Mouse (Mus musculus) forebrain, embryonic 12.5 days (tissue): ENCODE data around the gene Rad51ap2. TPM values are rescaled to one million over a fixed set of nuclear protein-coding genes. Genes with fewer than 3 reads are reported as not detected.
A peak's percentile ranks its signal among the peaks of the same experiment; 100 is the strongest.

Experiments used
- ATAC-seq: fragments of 200-750 bp; cut with Nextera tagmentation; 2 replicates; pipeline ENCODE4 v1.8.0; 2017; ENCODE audit warnings: moderate TSS enrichment; ENCODE audit not compliant: low FRiP score
- H3K27ac ChIP-seq: fragments of 300-500 bp; sonication (generic); 2 replicates; pipeline ENCODE4 v1.5.1; 2016; ENCODE audit warnings: mild to moderate bottlenecking
- H3K27me3 ChIP-seq: fragments of 300-500 bp; sonication (generic); 2 replicates; pipeline ENCODE4 v1.6.1; 2016; ENCODE audit warnings: mild to moderate bottlenecking
- H3K36me3 ChIP-seq: fragments of 300-500 bp; sonication (generic); replicated peaks from 2 replicates; pipeline ENCODE4 v1.6.1; 2016; ENCODE audit warnings: mild to moderate bottlenecking
- H3K4me1 ChIP-seq: fragments of 300-500 bp; sonication (generic); 2 replicates; pipeline ENCODE4 v1.6.1; 2016
- H3K4me2 ChIP-seq: fragments of 300-500 bp; sonication (generic); 2 replicates; pipeline ENCODE4 v1.6.1; 2016; ENCODE audit warnings: mild to moderate bottlenecking, moderate library complexity
- H3K4me3 ChIP-seq: fragments of 300-500 bp; sonication (generic); replicated peaks from 2 replicates; pipeline ENCODE4 v1.5.1; 2016; ENCODE audit warnings: mild to moderate bottlenecking
- H3K9ac ChIP-seq: fragments of 300-500 bp; sonication (generic); 2 replicates; pipeline ENCODE4 v1.6.1; 2016; ENCODE audit warnings: mild to moderate bottlenecking
- H3K9me3 ChIP-seq: fragments of 300-500 bp; sonication (generic); 2 replicates; pipeline ENCODE4 v1.6.1; 2016
- WGBS: fragments of 180-500 bp; shearing (Covaris S2); methylation state at CpG from one replicate; pipeline ENCODE4 v1.1.7; 2016; 5-methylcytosine and 5-hydroxymethylcytosine counted together
- polyA plus RNA-seq: library from polyadenylated mRNA; unstranded; fragments of >200 nt; fragmentation: Nextera tagmentation; extraction: Ambion mirVana; gene quantifications from 2 replicates; pipeline ENCODE4 v1.2.1, GENCODE M21; 2016

Rad51ap2 gene
- polyA plus RNA-seq = 0.23 and 0.41 TPM in 2 replicates

- Histone ChIP-seq H3K27me3 (no peaks in the 10 kb centered on the region), H3K4me3 (peak within 1 kb of the TSS; percentile 57), H3K4me1 (no peaks in the 10 kb centered on the region), H3K9me3 (no peaks in the 10 kb centered on the region), H3K27ac (no peak within 1 kb of the TSS), H3K9ac (peak within 1 kb of the TSS; percentile 61), H3K4me2 (peak within 1 kb of the TSS; percentile 88), H3K36me3 (no peaks in the 10 kb centered on the region)
- WGBS = under 1% methylated on average over 37 of the region's 40 CpGs
- ATAC-seq = peak; percentile 100
Observed at GRCm38 (mm10) chr12:11455549-11456194, at the start of gene Rad51ap2. Gene Rad51ap2 (plus strand): TSS chr12:11456079.

- Histone ChIP-seq H3K4me3 (no peak overlapping the region), H3K36me3 (no peaks in the 10 kb centered on the region), H3K27me3 (no peaks in the 10 kb centered on the region), H3K27ac (no peak overlapping the region), H3K4me2 (no peak overlapping the region), H3K9me3 (no peaks in the 10 kb centered on the region), H3K9ac (no peak overlapping the region), H3K4me1 (no peaks in the 10 kb centered on the region)
- WGBS = 91% methylated on average over 4 of the region's 4 CpGs
- ATAC-seq = no peak
Observed at GRCm38 (mm10) chr12:11407679-11408078, 48.2 kb upstream of the Rad51ap2 start.

GRCm38 (mm10) chr12:11418112-11418511, 37.8 kb upstream of the Rad51ap2 start:
- no peaks in the 10 kb centered on the region for H3K4me1 ChIP-seq
- H3K4me3 ChIP-seq = no peak overlapping the region
- H3K4me2 ChIP-seq = no peak overlapping the region
- no peak for ATAC-seq
- H3K36me3 ChIP-seq = no peaks in the 10 kb centered on the region
- H3K9ac ChIP-seq = no peak overlapping the region
- H3K9me3 ChIP-seq = no peaks in the 10 kb centered on the region
- H3K27ac ChIP-seq = no peak overlapping the region
- no peaks in the 10 kb centered on the region for H3K27me3 ChIP-seq
- WGBS = 89% methylated on average over 6 of the region's 6 CpGs

- ATAC-seq = no peak
- Histone ChIP-seq H3K4me1 (no peaks in the 10 kb centered on the region), H3K27me3 (no peaks in the 10 kb centered on the region), H3K36me3 (no peaks in the 10 kb centered on the region), H3K4me3 (no peak overlapping the region), H3K9ac (no peak overlapping the region), H3K27ac (no peak overlapping the region), H3K9me3 (no peaks in the 10 kb centered on the region), H3K4me2 (no peak overlapping the region)
- WGBS = 73% methylated on average over 4 of the region's 4 CpGs
Observed at GRCm38 (mm10) chr12:11427396-11427795, 28.5 kb upstream of the Rad51ap2 start.

- no peaks in the 10 kb centered on the region for H3K36me3 ChIP-seq
- H3K4me2 ChIP-seq = no peak overlapping the region
- H3K4me3 ChIP-seq = no peak overlapping the region
- no peak overlapping the region for H3K9ac ChIP-seq
- H3K27me3 ChIP-seq = peaks cover 26% of the 10 kb centered on the region
- no peaks in the 10 kb centered on the region for H3K9me3 ChIP-seq
- H3K4me1 ChIP-seq = peaks cover 20% of the 10 kb centered on the region
- H3K27ac ChIP-seq = no peak overlapping the region
- ATAC-seq = no peak
- WGBS = 87% methylated on average over 1 of the region's 1 CpGs
Observed at GRCm38 (mm10) chr12:11433126-11433525, 22.8 kb upstream of the Rad51ap2 start.

- Histone ChIP-seq H3K27me3 (peaks cover 31% of the 10 kb centered on the region), H3K27ac (no peak overlapping the region), H3K4me3 (no peak overlapping the region), H3K9me3 (no peaks in the 10 kb centered on the region), H3K36me3 (no peaks in the 10 kb centered on the region), H3K9ac (no peak overlapping the region), H3K4me2 (no peak overlapping the region), H3K4me1 (peaks cover 20% of the 10 kb centered on the region)
- WGBS = 50% methylated on average over 1 of the region's 1 CpGs
- ATAC-seq = no peak
Observed at GRCm38 (mm10) chr12:11433716-11434115, 22.2 kb upstream of the Rad51ap2 start.

GRCm38 (mm10) chr12:11434446-11434845, 21.4 kb upstream of the Rad51ap2 start:
- no peaks in the 10 kb centered on the region for H3K36me3 ChIP-seq
- no peak overlapping the region for H3K9ac ChIP-seq
- no peak for ATAC-seq
- no peak overlapping the region for H3K4me3 ChIP-seq
- no peak overlapping the region for H3K27ac ChIP-seq
- WGBS = 78% methylated on average over 8 of the region's 8 CpGs
- H3K9me3 ChIP-seq = no peaks in the 10 kb centered on the region
- peaks cover 32% of the 10 kb centered on the region for H3K27me3 ChIP-seq
- peaks cover 20% of the 10 kb centered on the region for H3K4me1 ChIP-seq
- no peak overlapping the region for H3K4me2 ChIP-seq

- Histone ChIP-seq H3K9ac (peak overlapping the region; percentile 44; the same call in 1 of the 2 replicates), H3K27me3 (peaks cover 32% of the 10 kb centered on the region), H3K4me2 (peak overlapping the region; percentile 75), H3K4me1 (peaks cover 20% of the 10 kb centered on the region), H3K9me3 (no peaks in the 10 kb centered on the region), H3K36me3 (no peaks in the 10 kb centered on the region), H3K27ac (no peak overlapping the region), H3K4me3 (peak overlapping the region; percentile 42)
- ATAC-seq = no peak
- 4% methylated on average over 15 of the region's 15 CpGs for WGBS
Observed at GRCm38 (mm10) chr12:11435246-11436022, 20.4 kb upstream of the Rad51ap2 start.

- peak overlapping the region; percentile 75 for H3K4me2 ChIP-seq
- H3K4me1 ChIP-seq = peaks cover 20% of the 10 kb centered on the region
- peaks cover 32% of the 10 kb centered on the region for H3K27me3 ChIP-seq
- peak overlapping the region; percentile 42 for H3K4me3 ChIP-seq
- ATAC-seq = peak; percentile 2; the same call in 1 of the 2 replicates
- peak overlapping the region; percentile 44 for H3K9ac ChIP-seq
- no peaks in the 10 kb centered on the region for H3K9me3 ChIP-seq
- no peak overlapping the region for H3K27ac ChIP-seq
- WGBS = 2% methylated on average over 12 of the region's 12 CpGs
- no peaks in the 10 kb centered on the region for H3K36me3 ChIP-seq
Observed at GRCm38 (mm10) chr12:11436023-11436350, 19.9 kb upstream of the Rad51ap2 start.

- 0 out of 2 replicates have a peak within 1 kb of the TSS, but pooled peaks have one; percentile 13 for H3K27ac ChIP-seq
- 4% methylated on average over 34 of the region's 34 CpGs for WGBS
- H3K9ac ChIP-seq = peak within 1 kb of the TSS; percentile 44
- peak within 1 kb of the TSS; percentile 75 for H3K4me2 ChIP-seq
- ATAC-seq = peak; percentile 95
- H3K4me1 ChIP-seq = peaks cover 20% of the 10 kb centered on the region
- H3K4me3 ChIP-seq = peak within 1 kb of the TSS; percentile 42
- no peaks in the 10 kb centered on the region for H3K36me3 ChIP-seq
- no peaks in the 10 kb centered on the region for H3K9me3 ChIP-seq
- peaks cover 32% of the 10 kb centered on the region for H3K27me3 ChIP-seq
Observed at GRCm38 (mm10) chr12:11436497-11437265, 19.2 kb upstream of the Rad51ap2 start, which contains the start of gene Vsnl1. Gene Vsnl1 (minus strand): TSS chr12:11436613.

GRCm38 (mm10) chr12:11437266-11437906, 18.5 kb upstream of the Rad51ap2 start:
- Histone ChIP-seq H3K36me3 (no peaks in the 10 kb centered on the region), H3K4me1 (peaks cover 20% of the 10 kb centered on the region), H3K9ac (0 out of 2 replicates have a peak overlapping the region, but pooled peaks have one; percentile 38), H3K4me2 (peak overlapping the region; percentile 75), H3K9me3 (no peaks in the 10 kb centered on the region), H3K27me3 (peaks cover 32% of the 10 kb centered on the region), H3K4me3 (peak overlapping the region; percentile 42), H3K27ac (no peak overlapping the region)
- WGBS = 19% methylated on average over 17 of the region's 17 CpGs
- peak; percentile 51; the same call in 1 of the 2 replicates for ATAC-seq
